Mouse (Mus musculus) small intestine, adult 2 months (tissue): ENCODE results near the gene Hist1h4h. TPM values are rescaled to one million over a fixed set of nuclear protein-coding genes. Genes with fewer than 3 reads are reported as not detected.

ENCODE experiments used
- H3K27ac ChIP-seq: fragments of 200-500 bp; 2 replicates; pipeline ENCODE4 v1.5.1; 2012; ENCODE audit warnings: low read depth, low read length, control low read depth, inconsistent platforms; ENCODE audit not compliant: insufficient read depth
- H3K27me3 ChIP-seq: fragments of 200-500 bp; 2 replicates; pipeline ENCODE4 v1.6.1; 2012; ENCODE audit warnings: mild to moderate bottlenecking, moderate library complexity, low read length, inconsistent platforms; ENCODE audit not compliant: control insufficient read depth, insufficient read depth
- H3K36me3 ChIP-seq: fragments of 200-500 bp; 2 replicates; pipeline ENCODE4 v1.6.1; 2012; ENCODE audit warnings: mild to moderate bottlenecking, low read length, control low read depth, inconsistent platforms; ENCODE audit not compliant: control insufficient read depth, insufficient read depth
- H3K4me1 ChIP-seq: fragments of 200-500 bp; 2 replicates; pipeline ENCODE4 v1.6.1; 2012; ENCODE audit warnings: low read length, inconsistent platforms, mixed read lengths; ENCODE audit not compliant: control insufficient read depth, insufficient read depth, insufficient read length
- H3K4me3 ChIP-seq: fragments of 200-500 bp; 2 replicates; pipeline ENCODE4 v1.5.1; 2012; ENCODE audit warnings: low read depth, mild to moderate bottlenecking, control low read depth, inconsistent platforms, low read length, moderate library complexity
- CTCF ChIP-seq: fragments of 200-500 bp; IDR thresholded peaks from 2 replicates; pipeline ENCODE4 v1.5.1; 2012; ENCODE audit warnings: low read depth, mild to moderate bottlenecking, control low read depth, inconsistent platforms, low read length, moderate library complexity, mixed read lengths; ENCODE audit not compliant: insufficient replicate concordance, insufficient read length; ENCODE audit errors: extremely low read depth
- POLR2A ChIP-seq: fragments of 200-500 bp; IDR thresholded peaks from 2 replicates; pipeline ENCODE4 v1.6.1; 2012; ENCODE audit warnings: low read depth, mild to moderate bottlenecking, control low read depth, inconsistent platforms, low read length, moderate library complexity
- WGBS: fragments of 180-500 bp; shearing (Covaris S2); methylation state at CpG from one replicate; pipeline ENCODE4 v1.1.7; 2018; 5-methylcytosine and 5-hydroxymethylcytosine counted together
- polyA plus RNA-seq: library from polyadenylated mRNA; depleted of rRNA; stranded (reverse); fragments of >200 nt; gene quantifications from 2 replicates; pipeline ENCODE4 v1.2.3, GENCODE M21; 2012

The Hist1h4h gene
- polyA plus RNA-seq, 1 experiment, result 39.6 TPM

- Histone ChIP-seq H3K4me3 (no peak overlapping the region), H3K27ac (no peak overlapping the region)
- WGBS, result 69% methylated on average over 6 of the region's 6 CpGs
Measured at GRCm38 (mm10) chr13:23495526-23495925, 35.3 kb upstream of the Hist1h4h start.

GRCm38 (mm10) chr13:23497656-23498321 lies 33.1 kb upstream of the Hist1h4h start:
- Histone ChIP-seq H3K4me1 (peaks cover 3% of the 10 kb centered on the region; the same call in 1 of the 2 replicates), H3K36me3 (no peaks in the 10 kb centered on the region), H3K27ac (no peak overlapping the region), H3K4me3 (no peak overlapping the region), H3K27me3 (no peaks in the 10 kb centered on the region)
- TF ChIP-seq POLR2A (no peak), CTCF (no peak)
- 42% methylated on average over 19 of the region's 19 CpGs for WGBS

More at GRCm38 (mm10) chr13:23495526-23495925, 35.3 kb upstream of the Hist1h4h start:
- no peaks in the 10 kb centered on the region for H3K36me3 ChIP-seq
- peaks cover 3% of the 10 kb centered on the region; the same call in 1 of the 2 replicates for H3K4me1 ChIP-seq
- TF ChIP-seq CTCF, result no peak
- TF ChIP-seq POLR2A, result no peak
- H3K27me3 ChIP-seq, result no peaks in the 10 kb centered on the region

GRCm38 (mm10) chr13:23498653-23499052 lies 32.2 kb upstream of the Hist1h4h start:
- Histone ChIP-seq H3K27ac (no peak overlapping the region), H3K4me1 (peaks cover 3% of the 10 kb centered on the region; the same call in 1 of the 2 replicates), H3K27me3 (no peaks in the 10 kb centered on the region), H3K4me3 (no peak overlapping the region), H3K36me3 (no peaks in the 10 kb centered on the region)
- TF ChIP-seq POLR2A, result no peak
- TF ChIP-seq CTCF, result no peak
- 25% methylated on average over 10 of the region's 10 CpGs for WGBS

- WGBS, result 70% methylated on average over 7 of the region's 7 CpGs
Measured at GRCm38 (mm10) chr13:23499943-23500342, 30.9 kb upstream of the Hist1h4h start.

GRCm38 (mm10) chr13:23500424-23501200 lies 30.2 kb upstream of the Hist1h4h start:
- H3K4me3 ChIP-seq, result no peak overlapping the region
- WGBS, result 12% methylated on average over 17 of the region's 17 CpGs
- no peaks in the 10 kb centered on the region for H3K27me3 ChIP-seq
- H3K4me1 ChIP-seq, result peaks cover 3% of the 10 kb centered on the region; the same call in 1 of the 2 replicates
- no peak overlapping the region for H3K27ac ChIP-seq
- no peak for TF ChIP-seq POLR2A
- TF ChIP-seq CTCF, result no peak
- no peaks in the 10 kb centered on the region for H3K36me3 ChIP-seq

More at GRCm38 (mm10) chr13:23499943-23500342, 30.9 kb upstream of the Hist1h4h start:
- Histone ChIP-seq H3K4me1 (peaks cover 3% of the 10 kb centered on the region; the same call in 1 of the 2 replicates), H3K4me3 (no peak overlapping the region), H3K27me3 (no peaks in the 10 kb centered on the region), H3K36me3 (no peaks in the 10 kb centered on the region), H3K27ac (no peak overlapping the region)
- no peak for TF ChIP-seq POLR2A
- TF ChIP-seq CTCF, result no peak

GRCm38 (mm10) chr13:23501511-23501910 lies 29.3 kb upstream of the Hist1h4h start:
- Histone ChIP-seq H3K27ac (no peak overlapping the region), H3K27me3 (no peaks in the 10 kb centered on the region), H3K4me3 (no peak overlapping the region), H3K4me1 (peaks cover 3% of the 10 kb centered on the region; the same call in 1 of the 2 replicates), H3K36me3 (no peaks in the 10 kb centered on the region)
- TF ChIP-seq POLR2A (no peak), CTCF (no peak)
- 57% methylated on average over 5 of the region's 5 CpGs for WGBS

- Histone ChIP-seq H3K27me3 (no peaks in the 10 kb centered on the region), H3K4me3 (no peak overlapping the region), H3K36me3 (no peaks in the 10 kb centered on the region), H3K27ac (no peak overlapping the region), H3K4me1 (peaks cover 3% of the 10 kb centered on the region; the same call in 1 of the 2 replicates)
- TF ChIP-seq CTCF (no peak), POLR2A (no peak)
- WGBS, result 67% methylated on average over 9 of the region's 9 CpGs
Measured at GRCm38 (mm10) chr13:23502031-23502567, 28.8 kb upstream of the Hist1h4h start.
